Mouse (Mus musculus): ENCODE results near the gene Tac4. TPM values are rescaled to one million over a fixed set of nuclear protein-coding genes. Genes with fewer than 3 reads are reported as not detected.

Gene Tac4
- 0.18 TPM in 1 of 2 replicates, not detected in the other for polyA plus RNA-seq (2012; ENCODE audit: low replicate concordance)

DNA sequence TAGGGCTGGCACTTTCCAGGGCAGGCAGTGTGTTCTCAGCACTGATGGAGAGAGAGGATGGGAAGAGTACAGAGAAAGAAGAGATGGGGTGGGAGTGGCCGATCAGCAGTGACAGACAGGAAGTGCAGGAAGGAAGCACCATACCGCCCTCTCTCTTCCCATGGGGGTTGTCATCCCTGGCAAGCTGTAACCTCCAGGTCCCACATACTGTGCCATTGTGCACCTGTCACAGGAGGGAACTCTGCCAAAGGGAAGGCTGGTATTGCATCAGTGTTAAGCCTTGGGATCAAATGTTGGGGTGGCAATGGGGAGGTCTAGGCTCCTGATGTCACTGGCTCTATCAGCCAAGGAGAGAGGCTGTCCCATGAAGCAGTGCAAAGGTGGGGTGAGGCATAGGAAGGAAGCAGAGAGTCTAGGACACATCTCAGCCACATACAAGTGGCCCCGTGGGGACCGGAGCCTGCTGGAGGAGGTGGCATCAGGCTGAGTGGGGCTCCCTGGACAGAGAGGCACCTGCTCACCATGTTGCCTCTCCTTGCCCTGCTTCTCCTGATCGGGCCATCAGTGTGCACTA, at the start of gene Tac4:
Tac4 (plus strand) TSS at position 352 of the 574 bp plus-strand sequence.

DNA sequence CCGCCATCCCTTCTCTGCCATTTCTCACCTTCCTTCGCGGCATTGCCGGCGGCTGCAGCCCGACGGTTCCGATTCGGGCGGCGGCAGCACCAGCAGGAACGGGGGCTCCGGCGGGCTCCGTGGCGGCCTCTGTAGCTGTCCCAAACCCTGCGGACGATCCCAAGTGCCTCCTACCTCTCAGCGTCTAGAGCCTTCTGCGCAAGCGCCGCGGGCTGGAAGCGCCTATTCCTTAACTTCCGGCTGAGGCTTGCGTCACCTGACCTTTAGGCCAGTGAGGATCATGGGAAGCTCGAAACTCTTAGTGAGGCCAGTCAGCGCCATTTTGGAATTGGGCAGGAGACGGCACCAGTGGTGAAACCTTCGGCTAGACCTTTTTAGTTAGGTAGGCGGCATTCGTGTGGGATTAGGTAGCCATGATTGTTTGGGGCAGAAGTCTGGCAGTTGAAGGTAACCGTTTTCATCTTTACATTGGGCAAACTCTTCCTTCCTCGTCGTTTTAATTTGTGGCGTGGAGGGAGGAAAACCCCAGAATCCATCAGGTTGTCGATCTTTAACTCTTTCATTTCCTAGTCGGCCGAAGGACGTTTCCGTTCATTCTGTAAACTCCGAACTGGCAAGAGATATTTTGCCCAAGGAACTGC, 48.8 kb downstream of the Tac4 start, which contains the start of gene Kat7:
Kat7 (minus strand) TSS at position 240 of the 641 bp plus-strand sequence.

Other genes with a start within 250 kb of the Tac4 start
- gene Pdk2, start 220.2 kb upstream of the Tac4 start, polyA plus RNA-seq (2012; ENCODE audit: low replicate concordance): 6.0 and 7.6 TPM in 2 replicates
- 1.3 and 1.8 TPM in 2 replicates for gene Itga3, start 184.7 kb upstream of the Tac4 start, polyA plus RNA-seq (2012; ENCODE audit: low replicate concordance)
- not detected in 2 replicates for gene Dlx3, start 141.4 kb upstream of the Tac4 start, polyA plus RNA-seq (2012; ENCODE audit: low replicate concordance)
- gene Dlx4, start 115.3 kb upstream of the Tac4 start, polyA plus RNA-seq (2012; ENCODE audit: low replicate concordance): 0.07 TPM in 1 of 2 replicates, not detected in the other
- gene Kat7, start 48.7 kb downstream of the Tac4 start, polyA plus RNA-seq (2012; ENCODE audit: low replicate concordance): 13.4 and 13.6 TPM in 2 replicates
- gene Fam117a, start 75.5 kb downstream of the Tac4 start, polyA plus RNA-seq (2012; ENCODE audit: low replicate concordance): 359 and 506 TPM in 2 replicates
- gene Slc35b1, start 123.2 kb downstream of the Tac4 start, polyA plus RNA-seq (2012; ENCODE audit: low replicate concordance): 11.3 and 25.3 TPM in 2 replicates
- 16.1 and 21.7 TPM in 2 replicates for gene Spop, start 152.6 kb downstream of the Tac4 start, polyA plus RNA-seq (2012; ENCODE audit: low replicate concordance)

All from leukemia stem cell, adult 10-12 weeks (primary cell).